15 mouse cellular contexts compared by ENCODE assay signal in genomic region chr10:128297221-128297620, GRCm38 (mm10). TPM values are rescaled to one million over a fixed set of nuclear protein-coding genes. Genes with fewer than 3 reads are reported as not detected.
DNase-seq lines count a peak whose midpoint lies in the region; ATAC-seq and TF ChIP-seq lines count a peak whose summit lies in the region.
"Had no signal": no experiment of that assay in that cellular context is flagged by ENCODE, and none has a peak within 500 bp of the region (broad histone marks: within the 10 kb centered on the region; RNA-seq: fewer than 3 reads in every experiment).

No protein-coding gene starts in this region.

- H3K9ac ChIP-seq in heart, embryonic 13.5 days = peak overlapping the region; percentile 61
- H3K9ac ChIP-seq in lung, embryonic 15.5 days = no peak overlapping the region
- H3K9ac ChIP-seq in heart, postnatal 0 days (replicated peaks; ENCODE audit: low read depth, low read length) = peak overlapping the region; percentile 21; the same call in 1 of the 2 replicates
- H3K9ac ChIP-seq: embryonic facial prominence, embryonic 12.5 days; forebrain, embryonic 12.5 days had no signal

- H3K4me1 ChIP-seq in heart, embryonic 13.5 days = peaks cover 25% of the 10 kb centered on the region
- H3K4me1 ChIP-seq in lung, embryonic 15.5 days = peaks cover 13% of the 10 kb centered on the region
- H3K4me1 ChIP-seq in heart, postnatal 0 days (ENCODE audit: control insufficient read depth, insufficient read depth) = peaks cover 20% of the 10 kb centered on the region
- H3K4me1 ChIP-seq in thymus, adult 2 months (replicated peaks; ENCODE audit: control insufficient read depth, insufficient read depth, low read length) = no peaks in the 10 kb centered on the region
- H3K4me1 ChIP-seq: embryonic facial prominence, embryonic 12.5 days had no signal

- H3K4me3 ChIP-seq in heart, embryonic 13.5 days = peak overlapping the region; percentile 11; the same call in 1 of the 2 replicates
- no peak overlapping the region for H3K4me3 ChIP-seq in lung, embryonic 15.5 days
- peak overlapping the region; percentile 14 for H3K4me3 ChIP-seq in heart, postnatal 0 days (ENCODE audit: low read depth, low read length)
- H3K4me3 ChIP-seq in thymus, adult 2 months (ENCODE audit: control insufficient read depth, insufficient read depth, low read length) = no peak overlapping the region
- H3K4me3 ChIP-seq: embryonic facial prominence, embryonic 12.5 days; forebrain, embryonic 12.5 days had no signal

- TF ChIP-seq POLR2A in thymus, adult 2 months (IDR thresholded peaks at IDR 0.05; ENCODE audit: control insufficient read depth, extremely low read depth, insufficient read depth, low read length, poor library complexity) = no peak

- no peaks in the 10 kb centered on the region for H3K9me3 ChIP-seq in heart, embryonic 13.5 days
- H3K9me3 ChIP-seq in lung, embryonic 15.5 days = no peaks in the 10 kb centered on the region
- H3K9me3 ChIP-seq in heart, postnatal 0 days (replicated peaks; ENCODE audit: control insufficient read depth, low read length) = no peaks in the 10 kb centered on the region
- H3K9me3 ChIP-seq: embryonic facial prominence, embryonic 12.5 days; forebrain, embryonic 12.5 days had no signal

- ATAC-seq in heart, embryonic 13.5 days (ENCODE audit: extremely low read depth, insufficient number of reproducible peaks, low FRiP score, low TSS enrichment) = no peak
- peak; percentile 15; the same call in 1 of the 2 replicates for ATAC-seq in lung, embryonic 15.5 days (ENCODE audit: borderline replicate concordance, extremely low read depth, low FRiP score, low TSS enrichment)
- peak; percentile 3; the same call in 1 of the 2 replicates for ATAC-seq in heart, postnatal 0 days (ENCODE audit: insufficient read depth, low read depth)

- H3K4me2 ChIP-seq in heart, embryonic 13.5 days = peak overlapping the region; percentile 54
- H3K4me2 ChIP-seq in lung, embryonic 15.5 days = no peak overlapping the region
- peak overlapping the region; percentile 33 for H3K4me2 ChIP-seq in heart, postnatal 0 days (ENCODE audit: low read depth, low read length)
- H3K4me2 ChIP-seq: embryonic facial prominence, embryonic 12.5 days; forebrain, embryonic 12.5 days had no signal

- TF ChIP-seq CTCF in heart, postnatal 0 days (IDR thresholded peaks at IDR 0.05; ENCODE audit: low read depth) = no peak
- TF ChIP-seq CTCF in thymus, adult 2 months (IDR thresholded peaks at IDR 0.05; ENCODE audit: borderline replicate concordance, control insufficient read depth, extremely low read depth, insufficient read depth, low read length, poor library complexity) = no peak

- H3K36me3 ChIP-seq in heart, embryonic 13.5 days = peaks cover 9% of the 10 kb centered on the region
- H3K36me3 ChIP-seq in lung, embryonic 15.5 days = peaks cover 1% of the 10 kb centered on the region; the same call in 1 of the 2 replicates
- peaks cover 12% of the 10 kb centered on the region for H3K36me3 ChIP-seq in heart, postnatal 0 days (replicated peaks; ENCODE audit: control insufficient read depth, insufficient read depth, low read length)
- peaks cover 5% of the 10 kb centered on the region for H3K36me3 ChIP-seq in thymus, adult 2 months (ENCODE audit: control insufficient read depth, insufficient read depth, low read length)

- H3K27me3 ChIP-seq in heart, embryonic 13.5 days (replicated peaks) = no peaks in the 10 kb centered on the region
- no peaks in the 10 kb centered on the region for H3K27me3 ChIP-seq in lung, embryonic 15.5 days
- no peaks in the 10 kb centered on the region for H3K27me3 ChIP-seq in heart, postnatal 0 days (ENCODE audit: control insufficient read depth, insufficient read depth, low read length)
- no peaks in the 10 kb centered on the region for H3K27me3 ChIP-seq in thymus, adult 2 months (ENCODE audit: control insufficient read depth, insufficient read depth, low read length)
- H3K27me3 ChIP-seq: embryonic facial prominence, embryonic 12.5 days had no signal

- no peak for TF ChIP-seq EP300 in heart, postnatal 0 days (IDR thresholded peaks at IDR 0.05; ENCODE audit: low read depth)

- DNase-seq in heart, postnatal 36 days = no peak
- no peak for DNase-seq in lung, postnatal 25 days (ENCODE audit: low spot score)
- DNase-seq in brain, adult 2 months (ENCODE audit: low read depth, low spot score) = peak; percentile 62
- no peak for DNase-seq in heart, postnatal 0 days (ENCODE audit: low spot score)
- no peak for DNase-seq in thymus, adult 2 months
- no peak for DNase-seq in right cerebral cortex, adult 18-20 months
- DNase-seq: gastrocnemius, postnatal 36 days; kidney, adult 8-10 months; thymus, postnatal 36 days had no signal

- peak overlapping the region; percentile 86 for H3K27ac ChIP-seq in heart, embryonic 13.5 days (replicated peaks)
- H3K27ac ChIP-seq in lung, embryonic 15.5 days = 0 out of 2 replicates have a peak overlapping the region, but pooled peaks have one; percentile 9
- H3K27ac ChIP-seq in heart, postnatal 0 days (ENCODE audit: low read depth) = peak overlapping the region; percentile 79
- H3K27ac ChIP-seq in thymus, adult 2 months (ENCODE audit: control insufficient read depth, insufficient read depth, low read length) = no peak overlapping the region
- H3K27ac ChIP-seq: embryonic facial prominence, embryonic 12.5 days; forebrain, embryonic 12.5 days had no signal

- intact Hi-C loops in heart, postnatal 36 days (cut with DNase I) = no loop called here

- WGBS in heart, embryonic 13.5 days = 49% methylated on average over 4 of the region's 4 CpGs
- 51% methylated on average over 4 of the region's 4 CpGs for WGBS in lung, embryonic 15.5 days
- WGBS in heart, postnatal 0 days = 35% methylated on average over 4 of the region's 4 CpGs
- WGBS in thymus, adult 2 months = 95% methylated on average over 4 of the region's 4 CpGs

RNA-seq across cellular contexts. Expression of gene Il23a, which starts 1.3 kb away (rescaled TPM):
- polyA plus RNA-seq in heart, embryonic 13.5 days (2015; fragmentation: Nextera tagmentation; extraction: Ambion mirVana) = 1.8 and 2.6 TPM in 2 replicates
- not detected for total RNA-seq in heart, postnatal 36 days (2021)
- 0.15 and 0.17 TPM in 2 replicates for polyA plus RNA-seq in lung, embryonic 15.5 days (2015; fragmentation: Nextera tagmentation; extraction: Ambion mirVana)
- total RNA-seq in heart, postnatal 0 days (2014; rRNA removed; ENCODE audit: low replicate concordance) = 6.6 and 6.8 TPM in 2 replicates
- 4.7 and 5.2 TPM in 2 replicates for polyA plus RNA-seq in heart, postnatal 0 days (2015; fragmentation: Nextera tagmentation; extraction: Ambion mirVana)
- 2.0 and 2.5 TPM in 2 replicates for polyA plus RNA-seq in thymus, adult 2 months (2012; rRNA removed)
- total RNA-seq: gastrocnemius, postnatal 36 days had no signal
- polyA plus RNA-seq: embryonic facial prominence, embryonic 12.5 days; forebrain, embryonic 12.5 days; spleen, adult 2 months had no signal

RNA-seq across cellular contexts. Expression of gene Pan2, which starts 5.9 kb away (rescaled TPM):
- 24.9 and 25.7 TPM in 2 replicates for polyA plus RNA-seq in heart, embryonic 13.5 days (2015; fragmentation: Nextera tagmentation; extraction: Ambion mirVana)
- 1 to 10 TPM; 7.5 to 7.6 TPM for total RNA-seq in heart, postnatal 36 days (2021)
- 34.1 and 34.5 TPM in 2 replicates for polyA plus RNA-seq in lung, embryonic 15.5 days (2015; fragmentation: Nextera tagmentation; extraction: Ambion mirVana)
- total RNA-seq in heart, postnatal 0 days (2014; rRNA removed; ENCODE audit: low replicate concordance) = 19.6 and 24.1 TPM in 2 replicates
- polyA plus RNA-seq in heart, postnatal 0 days (2015; fragmentation: Nextera tagmentation; extraction: Ambion mirVana) = 12.5 and 13.4 TPM in 2 replicates
- polyA plus RNA-seq in thymus, adult 2 months (2012; rRNA removed) = 67.5 and 68.4 TPM in 2 replicates

RNA-seq across cellular contexts. Expression of gene Cnpy2, which starts 25.0 kb away (rescaled TPM):
- polyA plus RNA-seq in heart, embryonic 13.5 days (2015; fragmentation: Nextera tagmentation; extraction: Ambion mirVana) = 193 and 228 TPM in 2 replicates
- total RNA-seq in heart, postnatal 36 days (2021) = 10 to 100 TPM; 65.4 to 67.3 TPM
- polyA plus RNA-seq in lung, embryonic 15.5 days (2015; fragmentation: Nextera tagmentation; extraction: Ambion mirVana) = 329 and 346 TPM in 2 replicates
- 24.7 and 49.9 TPM in 2 replicates for total RNA-seq in heart, postnatal 0 days (2014; rRNA removed; ENCODE audit: low replicate concordance)
- polyA plus RNA-seq in heart, postnatal 0 days (2015; fragmentation: Nextera tagmentation; extraction: Ambion mirVana) = 170 and 190 TPM in 2 replicates
- polyA plus RNA-seq in thymus, adult 2 months (2012; rRNA removed) = 34.3 and 41.7 TPM in 2 replicates

RNA-seq across cellular contexts. Expression of gene Stat2, which starts 26.9 kb away (rescaled TPM):
- polyA plus RNA-seq in heart, embryonic 13.5 days (2015; fragmentation: Nextera tagmentation; extraction: Ambion mirVana) = 9.7 and 9.8 TPM in 2 replicates
- 10 to 100 TPM in 1 of 2 experiments, 1 to 10 TPM in 1; 8.4 to 15.4 TPM for total RNA-seq in heart, postnatal 36 days (2021)
- polyA plus RNA-seq in lung, embryonic 15.5 days (2015; fragmentation: Nextera tagmentation; extraction: Ambion mirVana) = 10.5 and 14.0 TPM in 2 replicates
- 8.2 and 10.0 TPM in 2 replicates for total RNA-seq in heart, postnatal 0 days (2014; rRNA removed; ENCODE audit: low replicate concordance)
- polyA plus RNA-seq in heart, postnatal 0 days (2015; fragmentation: Nextera tagmentation; extraction: Ambion mirVana) = 6.0 and 6.2 TPM in 2 replicates
- polyA plus RNA-seq in thymus, adult 2 months (2012; rRNA removed) = 54.9 and 62.0 TPM in 2 replicates

RNA-seq across cellular contexts. Expression of gene Apof, which starts 28.8 kb away (rescaled TPM):
- polyA plus RNA-seq in heart, embryonic 13.5 days (2015; fragmentation: Nextera tagmentation; extraction: Ambion mirVana) = 0.27 and 1.7 TPM in 2 replicates
- total RNA-seq in heart, postnatal 36 days (2021) = not detected
- polyA plus RNA-seq in lung, embryonic 15.5 days (2015; fragmentation: Nextera tagmentation; extraction: Ambion mirVana) = 0.15 and 0.67 TPM in 2 replicates
- total RNA-seq in heart, postnatal 0 days (2014; rRNA removed; ENCODE audit: low replicate concordance) = not detected in 2 replicates
- polyA plus RNA-seq in heart, postnatal 0 days (2015; fragmentation: Nextera tagmentation; extraction: Ambion mirVana) = not detected in 2 replicates
- 0.38 and 4.1 TPM in 2 replicates for polyA plus RNA-seq in thymus, adult 2 months (2012; rRNA removed)
- total RNA-seq: gastrocnemius, postnatal 36 days; layer of hippocampus, postnatal 25 days had no signal
- polyA plus RNA-seq: embryonic facial prominence, embryonic 12.5 days; forebrain, embryonic 12.5 days had no signal

Comparison
In these comparisons a context has a peak if more than half of its experiments do, and no peak if none do; other contexts are left out.
1. H3K4me3 ChIP-seq: peak in heart, embryonic 13.5 days (single experiment) and heart, postnatal 0 days (single experiment); none in lung, embryonic 15.5 days (single experiment) and thymus, adult 2 months (single experiment).